Comparison of ENCODE assay signal across 16 mouse cellular contexts in the genomic region with DNA sequence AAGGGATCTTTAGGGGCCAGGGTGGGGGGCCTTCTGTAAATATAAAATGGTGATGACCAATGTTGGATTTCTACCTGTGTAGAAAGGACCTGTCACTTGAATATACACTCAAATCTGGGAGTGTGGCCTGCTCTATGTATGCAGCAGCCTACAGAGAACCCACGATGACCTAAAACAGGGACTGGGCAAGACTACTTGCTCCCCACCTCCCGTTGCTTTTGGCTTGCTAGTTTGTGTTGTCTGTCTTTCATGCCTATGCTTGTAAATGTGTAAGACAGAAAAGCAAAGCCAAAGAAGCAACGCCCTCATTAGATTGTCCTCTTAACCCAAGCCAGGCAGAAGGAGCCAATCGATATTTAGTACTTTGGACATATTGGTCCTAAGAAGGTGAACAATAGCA. TPM values are rescaled to one million over a fixed set of nuclear protein-coding genes. Genes with fewer than 3 reads are reported as not detected.
DNase-seq lines count a peak whose midpoint lies in the region; ATAC-seq and TF ChIP-seq lines count a peak whose summit lies in the region.
"Had no signal": no experiment of that assay in that cellular context is flagged by ENCODE, and none has a peak within 500 bp of the region (broad histone marks: within the 10 kb centered on the region; RNA-seq: fewer than 3 reads in every experiment).

No protein-coding gene starts in this region.

- no peak for ATAC-seq in hindbrain, postnatal 0 days
- no peak for ATAC-seq in hindbrain, embryonic 16.5 days
- ATAC-seq in midbrain, embryonic 16.5 days, result no peak

- H3K4me3 ChIP-seq in hindbrain, embryonic 10.5 days, result no peak overlapping the region
- H3K4me3 ChIP-seq in hindbrain, postnatal 0 days (ENCODE audit: low read length), result no peak overlapping the region
- no peak overlapping the region for H3K4me3 ChIP-seq in hindbrain, embryonic 16.5 days (ENCODE audit: low read length)
- H3K4me3 ChIP-seq in midbrain, embryonic 16.5 days (ENCODE audit: low read depth, low read length), result no peak overlapping the region
- H3K4me3 ChIP-seq: gastrocnemius, adult 2 months; heart, embryonic 12.5 days had no signal

- TF ChIP-seq CTCF in hindbrain, postnatal 0 days (IDR thresholded peaks at IDR 0.05; ENCODE audit: low read depth), result no peak

- H3K27ac ChIP-seq in hindbrain, embryonic 10.5 days, result 0 out of 2 replicates have a peak overlapping the region, but pooled peaks have one; percentile 0
- no peak overlapping the region for H3K27ac ChIP-seq in hindbrain, postnatal 0 days
- 0 out of 2 replicates have a peak overlapping the region, but pooled peaks have one; percentile 2 for H3K27ac ChIP-seq in hindbrain, embryonic 16.5 days (ENCODE audit: low read depth, low read length)
- H3K27ac ChIP-seq in midbrain, embryonic 16.5 days (ENCODE audit: low read length), result peak overlapping the region; percentile 51

- peak; percentile 54 for DNase-seq in cerebellum, adult 9-10 months
- no peak for DNase-seq in cerebellum, adult 11-12 months
- no peak for DNase-seq in hindbrain, embryonic 10.5 days (ENCODE audit: low spot score)
- no peak for DNase-seq in hindbrain, postnatal 0 days (ENCODE audit: low spot score)
- DNase-seq in heart, postnatal 10 days, result no peak
- no peak for DNase-seq in heart, postnatal 36 days
- DNase-seq: adrenal gland, adult 2 months; embryo, embryonic 11 days; gastrocnemius, adult 2 months; kidney, adult 9 months; kidney, postnatal 36 days; lung, adult 18-20 months; lung, postnatal 14 days had no signal

- peaks cover 22% of the 10 kb centered on the region for H3K4me1 ChIP-seq in hindbrain, embryonic 10.5 days (replicated peaks)
- no peaks in the 10 kb centered on the region for H3K4me1 ChIP-seq in hindbrain, postnatal 0 days (ENCODE audit: insufficient read depth, low read length)
- peaks cover 8% of the 10 kb centered on the region for H3K4me1 ChIP-seq in hindbrain, embryonic 16.5 days (ENCODE audit: control insufficient read depth, insufficient read depth, low read depth, low read length)
- peaks cover 7% of the 10 kb centered on the region for H3K4me1 ChIP-seq in midbrain, embryonic 16.5 days (ENCODE audit: control insufficient read depth, insufficient read depth, low read length)

- no peak overlapping the region for H3K9ac ChIP-seq in hindbrain, postnatal 0 days (replicated peaks; ENCODE audit: low read length)
- no peak overlapping the region for H3K9ac ChIP-seq in hindbrain, embryonic 16.5 days (ENCODE audit: low read depth, low read length)
- H3K9ac ChIP-seq in midbrain, embryonic 16.5 days (ENCODE audit: low read depth, low read length), result no peak overlapping the region
- H3K9ac ChIP-seq: heart, embryonic 12.5 days had no signal

- peaks cover 18% of the 10 kb centered on the region for H3K36me3 ChIP-seq in hindbrain, embryonic 10.5 days
- H3K36me3 ChIP-seq in hindbrain, postnatal 0 days (ENCODE audit: insufficient read depth, low read length), result no peaks in the 10 kb centered on the region
- no peaks in the 10 kb centered on the region for H3K36me3 ChIP-seq in hindbrain, embryonic 16.5 days (ENCODE audit: control insufficient read depth, insufficient read depth, low read length)
- no peaks in the 10 kb centered on the region for H3K36me3 ChIP-seq in midbrain, embryonic 16.5 days (ENCODE audit: control insufficient read depth, insufficient read depth, low read length)
- H3K36me3 ChIP-seq: heart, embryonic 12.5 days had no signal

- intact Hi-C loops in heart, postnatal 10 days (cut with DNase I), result loop anchor here (5.0 to 10.0 kb wide), 2 partner anchors 68 to 616 kb away; partner anchors contain the start of gene Rab33b
- intact Hi-C loops in heart, postnatal 36 days (cut with DNase I), result loop anchor here (2.0 to 5.0 kb wide), 4 partner anchors 30 to 538 kb away; partner anchors contain the start of gene Setd7

- no peak overlapping the region for H3K4me2 ChIP-seq in hindbrain, postnatal 0 days (ENCODE audit: low read depth, low read length)
- no peak overlapping the region for H3K4me2 ChIP-seq in hindbrain, embryonic 16.5 days (ENCODE audit: low read length)
- peak overlapping the region; percentile 10 for H3K4me2 ChIP-seq in midbrain, embryonic 16.5 days (ENCODE audit: low read length)
- H3K4me2 ChIP-seq: heart, embryonic 12.5 days had no signal

- H3K27me3 ChIP-seq in hindbrain, embryonic 10.5 days (ENCODE audit: insufficient read depth, poor library complexity, severe bottlenecking), result no peaks in the 10 kb centered on the region
- no peaks in the 10 kb centered on the region for H3K27me3 ChIP-seq in hindbrain, postnatal 0 days (ENCODE audit: insufficient read depth, low read length)
- H3K27me3 ChIP-seq in hindbrain, embryonic 16.5 days (replicated peaks; ENCODE audit: control insufficient read depth, insufficient read depth, low read length), result no peaks in the 10 kb centered on the region
- H3K27me3 ChIP-seq in midbrain, embryonic 16.5 days (ENCODE audit: control insufficient read depth, insufficient read depth, low read depth, low read length), result no peaks in the 10 kb centered on the region
- H3K27me3 ChIP-seq: heart, embryonic 12.5 days had no signal

- WGBS in hindbrain, embryonic 10.5 days, result 80% methylated on average over 4 of the region's 4 CpGs
- WGBS in hindbrain, postnatal 0 days, result 74% methylated on average over 4 of the region's 4 CpGs
- WGBS in hindbrain, embryonic 16.5 days, result 69% methylated on average over 4 of the region's 4 CpGs
- WGBS in midbrain, embryonic 16.5 days, result 75% methylated on average over 4 of the region's 4 CpGs

- H3K9me3 ChIP-seq in hindbrain, embryonic 10.5 days, result 0 out of 2 replicates have a peak, but pooled peaks cover 2% of the 10 kb centered on the region
- no peaks in the 10 kb centered on the region for H3K9me3 ChIP-seq in hindbrain, postnatal 0 days (ENCODE audit: low read length)
- H3K9me3 ChIP-seq in hindbrain, embryonic 16.5 days (ENCODE audit: control insufficient read depth, low read length), result no peaks in the 10 kb centered on the region
- no peaks in the 10 kb centered on the region for H3K9me3 ChIP-seq in midbrain, embryonic 16.5 days (replicated peaks; ENCODE audit: control insufficient read depth, low read length, poor library complexity, severe bottlenecking)

RNA-seq across cellular contexts. Expression of gene Maml3, which starts 4.6 kb away (rescaled TPM):
- polyA plus RNA-seq in hindbrain, embryonic 10.5 days (2016; fragmentation: Nextera tagmentation; extraction: Ambion mirVana), result 5.6 and 5.9 TPM in 2 replicates
- 18.0 and 18.8 TPM in 2 replicates for total RNA-seq in hindbrain, postnatal 0 days (2014; rRNA removed)
- polyA plus RNA-seq in hindbrain, postnatal 0 days (2015; fragmentation: Nextera tagmentation; extraction: Ambion mirVana), result 4.3 and 4.8 TPM in 2 replicates
- 5.2 and 6.2 TPM in 2 replicates for polyA plus RNA-seq in hindbrain, embryonic 16.5 days (2015; fragmentation: Nextera tagmentation; extraction: Ambion mirVana)
- 5.7 and 6.9 TPM in 2 replicates for polyA plus RNA-seq in midbrain, embryonic 16.5 days (2015; fragmentation: Nextera tagmentation; extraction: Ambion mirVana)
- total RNA-seq in heart, postnatal 10 days (2021), result 1 to 10 TPM; 5.4 to 5.6 TPM
- total RNA-seq in heart, postnatal 36 days (2021), result 1 to 10 TPM; 1.8 to 5.0 TPM
